Mouse (Mus musculus) CD8-positive naive resting alpha-beta T cell, adult 57 days (primary cell): ENCODE data around the gene Ggps1. TPM values are rescaled to one million over a fixed set of nuclear protein-coding genes. Genes with fewer than 3 reads are reported as not detected.

Experiments used
- total RNA-seq: library from RNA; stranded (reverse); gene quantifications from one replicate; pipeline ENCODE4 v1.2.4, GENCODE M21; 2023

Gene Ggps1
- 53.6 TPM for total RNA-seq

DNA sequence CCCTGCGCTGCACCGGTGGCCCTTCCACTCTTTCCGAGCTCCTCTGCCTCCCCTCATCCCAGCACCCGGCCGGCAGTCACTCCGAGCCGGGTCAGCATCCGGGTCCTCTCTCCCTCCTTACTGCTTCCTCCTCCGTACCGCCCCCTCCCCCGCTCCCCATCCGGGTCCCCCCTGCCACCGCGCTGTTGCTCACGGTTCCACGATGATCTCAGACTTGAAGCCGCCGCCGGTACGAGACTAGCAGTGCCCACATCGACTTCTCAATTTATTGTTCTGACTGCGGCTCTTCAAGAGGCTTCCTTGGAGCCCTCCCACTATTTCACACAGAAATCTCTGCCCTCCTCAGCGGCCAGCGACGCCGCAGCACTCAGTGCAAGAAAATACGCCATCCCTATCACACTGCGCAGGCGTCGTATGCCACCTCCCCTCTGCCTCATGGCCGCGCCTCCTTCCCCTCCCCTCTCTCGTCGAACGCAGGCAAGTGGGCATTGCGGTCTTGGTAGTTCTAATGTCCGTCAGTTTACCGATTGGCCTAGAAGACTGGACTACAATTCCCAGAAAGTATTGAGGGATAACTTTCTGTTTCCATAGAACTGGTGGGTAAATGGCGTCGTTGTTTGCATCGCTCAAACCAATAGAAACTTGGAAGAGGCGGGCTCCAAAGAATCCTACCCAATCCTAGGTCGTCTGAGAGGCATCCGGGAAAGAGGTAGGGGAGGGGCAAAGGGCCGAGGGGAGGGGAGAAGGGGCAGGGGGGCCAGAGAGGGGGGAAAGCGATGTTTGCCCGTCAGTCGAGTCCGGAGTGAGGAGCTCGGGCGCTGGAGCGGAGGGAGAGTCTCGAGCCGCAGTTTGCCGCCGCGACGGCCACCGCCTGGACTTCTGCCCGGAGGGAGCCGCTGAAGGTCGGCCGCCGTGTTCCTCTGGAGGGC is at the start of gene Ggps1, which contains the start of gene Arid4b:
TSS of gene Ggps1 (minus strand) at position 476 of the 929 bp plus-strand sequence.
TSS of gene Arid4b (plus strand) at position 220 of the 929 bp plus-strand sequence.

DNA sequence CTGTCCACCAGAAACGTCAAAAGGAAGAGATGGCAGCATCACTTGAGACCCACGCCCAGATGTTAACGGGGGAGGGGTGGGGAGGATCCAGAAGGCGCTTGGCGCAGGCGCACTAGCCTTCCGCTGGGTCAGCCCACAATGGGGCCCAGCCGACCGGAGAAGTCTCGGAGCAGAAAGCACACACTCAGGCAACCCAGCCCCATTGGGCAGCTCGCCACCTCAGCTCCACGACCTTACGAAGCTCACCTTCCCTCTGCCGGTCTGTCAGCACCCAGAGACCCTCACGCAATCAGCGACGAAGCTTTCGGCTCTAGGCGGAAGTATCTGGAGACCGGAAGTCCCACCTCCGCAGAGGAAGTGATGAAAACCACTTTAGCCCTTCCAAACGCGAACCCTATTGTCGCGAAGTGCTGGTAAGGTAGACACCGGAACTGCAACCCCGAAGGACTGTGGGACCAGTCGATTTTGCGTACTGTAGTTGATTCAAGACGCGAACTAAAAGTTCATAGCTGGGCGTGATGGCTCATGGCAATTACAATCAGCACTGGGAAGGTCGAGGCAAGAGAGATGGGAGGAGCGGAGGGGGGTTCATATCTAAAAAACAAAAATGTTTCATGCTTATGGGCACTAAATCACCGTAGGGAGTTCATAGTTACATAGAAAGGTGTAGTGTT is 23.9 kb downstream of the Ggps1 start, which contains the start of gene Tbce:
TSS of gene Tbce (minus strand) at position 347 of the 674 bp plus-strand sequence.

Other genes with a start within 250 kb of the Ggps1 start
- 29.3 TPM for gene B3galnt2, start 109.0 kb downstream of the Ggps1 start, total RNA-seq
- gene Tbce, start 23.9 kb downstream of the Ggps1 start, total RNA-seq = 82.7 TPM
- gene Arid4b, start 256 bp downstream of the Ggps1 start, total RNA-seq = 113 TPM